Mouse (Mus musculus): ENCODE measurements at regions not wholly inside any gene's neighbourhood (a gene's known extent, or its start where the extent isn't known, plus 50 kb on each side); places are given as distances from the start of the nearest gene placed in this dataset.
A peak's percentile ranks its signal among the peaks of the same experiment; 100 is the strongest.

GRCm38 (mm10) chr7:64079301-64079700 is 74.3 kb upstream of the Trpm1 start:
- Histone ChIP-seq H3K36me3 (ENCODE audit: control insufficient read depth, insufficient read depth, low read length) (no peaks in the 10 kb centered on the region), H3K27ac (ENCODE audit: low read depth) (no peak overlapping the region), H3K4me2 (ENCODE audit: low read length) (no peak overlapping the region), H3K9ac (ENCODE audit: low read length) (no peak overlapping the region), H3K4me3 (ENCODE audit: low read depth, low read length) (no peak overlapping the region), H3K4me1 (replicated peaks; ENCODE audit: control insufficient read depth, insufficient read depth, low read length) (no peaks in the 10 kb centered on the region), H3K27me3 (replicated peaks; ENCODE audit: control insufficient read depth, insufficient read depth, low read length) (no peaks in the 10 kb centered on the region), H3K9me3 (ENCODE audit: control insufficient read depth, low read length) (no peaks in the 10 kb centered on the region)
- no peak for ATAC-seq (replicated peaks; ENCODE audit: low FRiP score, low TSS enrichment, low read depth)
- WGBS: 82% methylated on average over 3 of the region's 3 CpGs
- DNase-seq (ENCODE audit: low spot score): peak; percentile 44

- no peak for ATAC-seq (replicated peaks; ENCODE audit: low FRiP score, low TSS enrichment, low read depth)
- peak; percentile 49 for DNase-seq (ENCODE audit: low spot score)
- H3K4me3 ChIP-seq (ENCODE audit: low read depth, low read length): no peak overlapping the region
- no peaks in the 10 kb centered on the region for H3K4me1 ChIP-seq (replicated peaks; ENCODE audit: control insufficient read depth, insufficient read depth, low read length)
- H3K4me2 ChIP-seq (ENCODE audit: low read length): no peak overlapping the region
- H3K27me3 ChIP-seq (replicated peaks; ENCODE audit: control insufficient read depth, insufficient read depth, low read length): no peaks in the 10 kb centered on the region
- H3K9me3 ChIP-seq (ENCODE audit: control insufficient read depth, low read length): no peaks in the 10 kb centered on the region
- WGBS: 72% methylated on average over 1 of the region's 1 CpGs
- H3K36me3 ChIP-seq (ENCODE audit: control insufficient read depth, insufficient read depth, low read length): no peaks in the 10 kb centered on the region
- H3K27ac ChIP-seq (ENCODE audit: low read depth): no peak overlapping the region
- no peak overlapping the region for H3K9ac ChIP-seq (ENCODE audit: low read length)
Measured at GRCm38 (mm10) chr7:64078646-64079045, 75.0 kb upstream of the Trpm1 start.

- Histone ChIP-seq H3K36me3 (ENCODE audit: control insufficient read depth, insufficient read depth, low read length) (no peaks in the 10 kb centered on the region), H3K27me3 (replicated peaks; ENCODE audit: control insufficient read depth, insufficient read depth, low read length) (no peaks in the 10 kb centered on the region), H3K9me3 (ENCODE audit: control insufficient read depth, low read length) (no peaks in the 10 kb centered on the region), H3K27ac (ENCODE audit: low read depth) (no peak overlapping the region), H3K4me3 (ENCODE audit: low read depth, low read length) (no peak overlapping the region), H3K4me2 (ENCODE audit: low read length) (no peak overlapping the region), H3K4me1 (replicated peaks; ENCODE audit: control insufficient read depth, insufficient read depth, low read length) (no peaks in the 10 kb centered on the region), H3K9ac (ENCODE audit: low read length) (no peak overlapping the region)
- DNase-seq (ENCODE audit: low spot score) (no peak), ATAC-seq (replicated peaks; ENCODE audit: low FRiP score, low TSS enrichment, low read depth) (no peak)
- WGBS: 77% methylated on average over 4 of the region's 4 CpGs
Measured at GRCm38 (mm10) chr7:64077526-64077925, 76.1 kb upstream of the Trpm1 start.

- Histone ChIP-seq H3K4me3 (ENCODE audit: low read depth, low read length) (no peak overlapping the region), H3K9me3 (ENCODE audit: control insufficient read depth, low read length) (no peaks in the 10 kb centered on the region), H3K4me1 (replicated peaks; ENCODE audit: control insufficient read depth, insufficient read depth, low read length) (no peaks in the 10 kb centered on the region), H3K9ac (ENCODE audit: low read length) (no peak overlapping the region), H3K36me3 (ENCODE audit: control insufficient read depth, insufficient read depth, low read length) (no peaks in the 10 kb centered on the region), H3K27ac (ENCODE audit: low read depth) (no peak overlapping the region), H3K4me2 (ENCODE audit: low read length) (no peak overlapping the region), H3K27me3 (replicated peaks; ENCODE audit: control insufficient read depth, insufficient read depth, low read length) (no peaks in the 10 kb centered on the region)
- peak; percentile 49 for DNase-seq (ENCODE audit: low spot score)
- WGBS: 85% methylated on average over 4 of the region's 4 CpGs
- no peak for ATAC-seq (replicated peaks; ENCODE audit: low FRiP score, low TSS enrichment, low read depth)
Measured at GRCm38 (mm10) chr7:64076764-64077360, 76.8 kb upstream of the Trpm1 start.

- Histone ChIP-seq H3K36me3 (ENCODE audit: control insufficient read depth, insufficient read depth, low read length) (no peaks in the 10 kb centered on the region), H3K4me2 (ENCODE audit: low read length) (no peak overlapping the region), H3K9ac (ENCODE audit: low read length) (no peak overlapping the region), H3K4me1 (replicated peaks; ENCODE audit: control insufficient read depth, insufficient read depth, low read length) (no peaks in the 10 kb centered on the region), H3K4me3 (ENCODE audit: low read depth, low read length) (no peak overlapping the region), H3K9me3 (ENCODE audit: control insufficient read depth, low read length) (no peaks in the 10 kb centered on the region), H3K27me3 (replicated peaks; ENCODE audit: control insufficient read depth, insufficient read depth, low read length) (no peaks in the 10 kb centered on the region), H3K27ac (ENCODE audit: low read depth) (no peak overlapping the region)
- DNase-seq (ENCODE audit: low spot score): peak; percentile 50
- 91% methylated on average over 1 of the region's 1 CpGs for WGBS
- no peak for ATAC-seq (replicated peaks; ENCODE audit: low FRiP score, low TSS enrichment, low read depth)
Measured at GRCm38 (mm10) chr7:64075696-64076313, 77.8 kb upstream of the Trpm1 start.

GRCm38 (mm10) chr7:64074661-64075234 is 78.9 kb upstream of the Trpm1 start:
- H3K4me3 ChIP-seq (ENCODE audit: low read depth, low read length): no peak overlapping the region
- 91% methylated on average over 4 of the region's 4 CpGs for WGBS
- no peak for ATAC-seq (replicated peaks; ENCODE audit: low FRiP score, low TSS enrichment, low read depth)
- H3K9me3 ChIP-seq (ENCODE audit: control insufficient read depth, low read length): no peaks in the 10 kb centered on the region
- H3K36me3 ChIP-seq (ENCODE audit: control insufficient read depth, insufficient read depth, low read length): no peaks in the 10 kb centered on the region
- H3K4me1 ChIP-seq (replicated peaks; ENCODE audit: control insufficient read depth, insufficient read depth, low read length): no peaks in the 10 kb centered on the region
- no peaks in the 10 kb centered on the region for H3K27me3 ChIP-seq (replicated peaks; ENCODE audit: control insufficient read depth, insufficient read depth, low read length)
- H3K9ac ChIP-seq (ENCODE audit: low read length): no peak overlapping the region
- H3K4me2 ChIP-seq (ENCODE audit: low read length): no peak overlapping the region
- no peak overlapping the region for H3K27ac ChIP-seq (ENCODE audit: low read depth)
- DNase-seq (ENCODE audit: low spot score): peak; percentile 50

GRCm38 (mm10) chr7:64074186-64074585 is 79.4 kb upstream of the Trpm1 start:
- Histone ChIP-seq H3K4me2 (ENCODE audit: low read length) (no peak overlapping the region), H3K36me3 (ENCODE audit: control insufficient read depth, insufficient read depth, low read length) (no peaks in the 10 kb centered on the region), H3K27me3 (replicated peaks; ENCODE audit: control insufficient read depth, insufficient read depth, low read length) (no peaks in the 10 kb centered on the region), H3K9me3 (ENCODE audit: control insufficient read depth, low read length) (no peaks in the 10 kb centered on the region), H3K4me3 (ENCODE audit: low read depth, low read length) (no peak overlapping the region), H3K9ac (ENCODE audit: low read length) (no peak overlapping the region), H3K27ac (ENCODE audit: low read depth) (no peak overlapping the region), H3K4me1 (replicated peaks; ENCODE audit: control insufficient read depth, insufficient read depth, low read length) (no peaks in the 10 kb centered on the region)
- no peak for ATAC-seq (replicated peaks; ENCODE audit: low FRiP score, low TSS enrichment, low read depth)
- DNase-seq (ENCODE audit: low spot score): peak; percentile 50
- WGBS: 92% methylated on average over 4 of the region's 4 CpGs

GRCm38 (mm10) chr7:64073781-64074180 is 79.9 kb upstream of the Trpm1 start:
- H3K4me1 ChIP-seq (replicated peaks; ENCODE audit: control insufficient read depth, insufficient read depth, low read length): no peaks in the 10 kb centered on the region
- ATAC-seq (replicated peaks; ENCODE audit: low FRiP score, low TSS enrichment, low read depth) (no peak; the same call in 1 of the 2 replicates), DNase-seq (ENCODE audit: low spot score) (peak; percentile 38)

GRCm38 (mm10) chr7:64070930-64071329 is 82.7 kb upstream of the Trpm1 start:
- DNase-seq (ENCODE audit: low spot score): no peak
- no peaks in the 10 kb centered on the region for H3K4me1 ChIP-seq (replicated peaks; ENCODE audit: control insufficient read depth, insufficient read depth, low read length)
- no peak overlapping the region for H3K4me2 ChIP-seq (ENCODE audit: low read length)
- WGBS: 88% methylated on average over 5 of the region's 5 CpGs
- no peak overlapping the region for H3K4me3 ChIP-seq (ENCODE audit: low read depth, low read length)
- H3K9ac ChIP-seq (ENCODE audit: low read length): no peak overlapping the region
- H3K27me3 ChIP-seq (replicated peaks; ENCODE audit: control insufficient read depth, insufficient read depth, low read length): no peaks in the 10 kb centered on the region
- H3K27ac ChIP-seq (ENCODE audit: low read depth): no peak overlapping the region
- H3K36me3 ChIP-seq (ENCODE audit: control insufficient read depth, insufficient read depth, low read length): no peaks in the 10 kb centered on the region
- no peak for ATAC-seq (replicated peaks; ENCODE audit: low FRiP score, low TSS enrichment, low read depth)
- H3K9me3 ChIP-seq (ENCODE audit: control insufficient read depth, low read length): no peaks in the 10 kb centered on the region

More at GRCm38 (mm10) chr7:64073781-64074180, 79.9 kb upstream of the Trpm1 start:
- Histone ChIP-seq H3K4me3 (ENCODE audit: low read depth, low read length) (no peak overlapping the region), H3K4me2 (ENCODE audit: low read length) (no peak overlapping the region), H3K36me3 (ENCODE audit: control insufficient read depth, insufficient read depth, low read length) (no peaks in the 10 kb centered on the region), H3K27me3 (replicated peaks; ENCODE audit: control insufficient read depth, insufficient read depth, low read length) (no peaks in the 10 kb centered on the region), H3K27ac (ENCODE audit: low read depth) (no peak overlapping the region), H3K9ac (ENCODE audit: low read length) (no peak overlapping the region), H3K9me3 (ENCODE audit: control insufficient read depth, low read length) (no peaks in the 10 kb centered on the region)
- 84% methylated on average over 3 of the region's 3 CpGs for WGBS
